Mouse (Mus musculus) lung, postnatal 10 days (tissue): ENCODE measurements around the gene Dcaf11.

Source experiments
- DNase-seq: peaks from one replicate; pipeline ENCODE4 v3.0.0; 2021

The Dcaf11 gene

GRCm38 (mm10) chr14:55618486-55619195, 58.8 kb downstream of the Dcaf11 start:
- DNase-seq, result no peak
